8 mouse cellular contexts compared by ENCODE assay signal in genomic region chr4:154393196-154394122, GRCm38 (mm10). TPM values are rescaled to one million over a fixed set of nuclear protein-coding genes. Genes with fewer than 3 reads are reported as not detected.
DNase-seq lines count a peak whose midpoint lies in the region; ATAC-seq and TF ChIP-seq lines count a peak whose summit lies in the region.

No protein-coding gene starts in this region.

- intact Hi-C loops in gastrocnemius, postnatal 14 days (cut with DNase I; ENCODE audit: low total_unique reads): no loop called here

- H3K36me3 ChIP-seq in G1E (replicated peaks): no peaks in the 10 kb centered on the region
- no peaks in the 10 kb centered on the region for H3K36me3 ChIP-seq in forebrain, embryonic 14.5 days (ENCODE audit: control insufficient read depth, insufficient read depth, low read length)
- no peaks in the 10 kb centered on the region for H3K36me3 ChIP-seq in hindbrain, postnatal 0 days (ENCODE audit: insufficient read depth, low read length)
- H3K36me3 ChIP-seq in small intestine, adult 2 months (ENCODE audit: control insufficient read depth, insufficient read depth, low read length): no peaks in the 10 kb centered on the region

- 36% methylated on average over 18 of the region's 18 CpGs for WGBS in forebrain, embryonic 14.5 days
- 28% methylated on average over 18 of the region's 18 CpGs for WGBS in hindbrain, postnatal 0 days
- WGBS in lung, adult 2 months: 32% methylated on average over 18 of the region's 18 CpGs
- WGBS in small intestine, adult 2 months: 27% methylated on average over 18 of the region's 18 CpGs

- peak overlapping the region; percentile 23; the same call in 1 of the 2 replicates for H3K4me3 ChIP-seq in G1E (ENCODE audit: low read depth, low read length)
- no peak overlapping the region for H3K4me3 ChIP-seq in forebrain, embryonic 14.5 days (ENCODE audit: low read depth, low read length)
- no peak overlapping the region for H3K4me3 ChIP-seq in hindbrain, postnatal 0 days (ENCODE audit: low read length)
- H3K4me3 ChIP-seq in lung, adult 2 months (replicated peaks; ENCODE audit: extremely low read depth, low read depth, low read length): no peak overlapping the region
- no peak overlapping the region for H3K4me3 ChIP-seq in small intestine, adult 2 months (ENCODE audit: low read depth, low read length)

- no peak for ATAC-seq in G1E (ENCODE audit: extremely low read depth, insufficient number of reproducible peaks, low FRiP score, poor library complexity, severe bottlenecking)
- peak; percentile 38; the same call in 1 of the 2 replicates for ATAC-seq in forebrain, embryonic 14.5 days
- ATAC-seq in hindbrain, postnatal 0 days: peak; percentile 75

- DNase-seq in gastrocnemius, postnatal 14 days: peak; percentile 40
- no peak for DNase-seq in gastrocnemius, adult 18-20 months (ENCODE audit: low spot score)
- no peak for DNase-seq in G1E (ENCODE audit: low spot score)
- peak; percentile 51 for DNase-seq in forebrain, embryonic 14.5 days (ENCODE audit: low spot score)
- DNase-seq in hindbrain, postnatal 0 days (ENCODE audit: low spot score): peak; percentile 70
- peak; percentile 46 for DNase-seq in lung, adult 2 months
- no peak for DNase-seq in adipocyte (ENCODE audit: low spot score)

- no peak for TF ChIP-seq CTCF in G1E (IDR thresholded peaks at IDR 0.05; ENCODE audit: low read depth, low read length)
- TF ChIP-seq CTCF in hindbrain, postnatal 0 days (IDR thresholded peaks at IDR 0.05; ENCODE audit: low read depth): peak; percentile 77
- peak; percentile 41; the same call in 1 of the 2 replicates for TF ChIP-seq CTCF in lung, adult 2 months (IDR thresholded peaks at IDR 0.05; ENCODE audit: insufficient read depth, low read length)
- peak; percentile 65; the same call in 1 of the 2 replicates for TF ChIP-seq CTCF in small intestine, adult 2 months (IDR thresholded peaks at IDR 0.05; ENCODE audit: extremely low read depth, insufficient read length, insufficient replicate concordance, low read depth, low read length)

- H3K9me3 ChIP-seq in G1E (replicated peaks): peaks cover 89% of the 10 kb centered on the region
- no peaks in the 10 kb centered on the region for H3K9me3 ChIP-seq in forebrain, embryonic 14.5 days (replicated peaks; ENCODE audit: control insufficient read depth, low read length)
- no peaks in the 10 kb centered on the region for H3K9me3 ChIP-seq in hindbrain, postnatal 0 days (ENCODE audit: low read length)

- no peaks in the 10 kb centered on the region for H3K4me1 ChIP-seq in G1E (ENCODE audit: insufficient read depth, low read depth, low read length)
- H3K4me1 ChIP-seq in forebrain, embryonic 14.5 days (ENCODE audit: control insufficient read depth, insufficient read depth, low read length): peaks cover 22% of the 10 kb centered on the region
- peaks cover 5% of the 10 kb centered on the region for H3K4me1 ChIP-seq in hindbrain, postnatal 0 days (ENCODE audit: insufficient read depth, low read length)
- H3K4me1 ChIP-seq in lung, adult 2 months (ENCODE audit: control insufficient read depth, insufficient read depth, low read length): no peaks in the 10 kb centered on the region
- peaks cover 4% of the 10 kb centered on the region; the same call in 1 of the 2 replicates for H3K4me1 ChIP-seq in small intestine, adult 2 months (ENCODE audit: control insufficient read depth, insufficient read depth, insufficient read length, low read length)

- no peak overlapping the region; the same call in 1 of the 2 replicates for H3K27ac ChIP-seq in forebrain, embryonic 14.5 days (ENCODE audit: low read depth, low read length)
- peak overlapping the region; percentile 58 for H3K27ac ChIP-seq in hindbrain, postnatal 0 days
- H3K27ac ChIP-seq in small intestine, adult 2 months (ENCODE audit: insufficient read depth, low read depth, low read length): no peak overlapping the region

- H3K9ac ChIP-seq in forebrain, embryonic 14.5 days (ENCODE audit: low read length): no peak overlapping the region
- no peak overlapping the region for H3K9ac ChIP-seq in hindbrain, postnatal 0 days (replicated peaks; ENCODE audit: low read length)

- H3K27me3 ChIP-seq in G1E (ENCODE audit: insufficient read depth, low read length): no peaks in the 10 kb centered on the region
- H3K27me3 ChIP-seq in forebrain, embryonic 14.5 days (replicated peaks; ENCODE audit: control insufficient read depth, insufficient read depth, low read length): no peaks in the 10 kb centered on the region
- H3K27me3 ChIP-seq in hindbrain, postnatal 0 days (ENCODE audit: insufficient read depth, low read length): no peaks in the 10 kb centered on the region
- H3K27me3 ChIP-seq in small intestine, adult 2 months (ENCODE audit: control insufficient read depth, insufficient read depth, low read length): no peaks in the 10 kb centered on the region

- TF ChIP-seq POLR2A in lung, adult 2 months (IDR thresholded peaks at IDR 0.05; ENCODE audit: borderline replicate concordance, extremely low read depth, low read depth, low read length): no peak
- TF ChIP-seq POLR2A in small intestine, adult 2 months (IDR thresholded peaks at IDR 0.05; ENCODE audit: low read depth, low read length): no peak

- H3K4me2 ChIP-seq in forebrain, embryonic 14.5 days (ENCODE audit: low read length): no peak overlapping the region
- no peak overlapping the region for H3K4me2 ChIP-seq in hindbrain, postnatal 0 days (ENCODE audit: low read depth, low read length)

RNA-seq across cellular contexts. Expression of gene B230104I21Rik, which starts 57.5 kb away (rescaled TPM):
- not detected for total RNA-seq in gastrocnemius, postnatal 14 days (2021)
- total RNA-seq in gastrocnemius, adult 18-20 months (2021): not detected
- total RNA-seq in G1E (2014; fragmentation: Nextera tagmentation) (not detected in 2 replicates), G1E (2017) (not detected in 2 replicates)
- polyA plus RNA-seq in G1E (2012): not detected in 2 replicates
- polyA plus RNA-seq in forebrain, embryonic 14.5 days (2014; fragmentation: Nextera tagmentation; extraction: Ambion mirVana): not detected in 2 replicates
- not detected in 2 replicates for total RNA-seq in hindbrain, postnatal 0 days (2014; rRNA removed)
- not detected in 2 replicates for polyA plus RNA-seq in hindbrain, postnatal 0 days (2015; fragmentation: Nextera tagmentation; extraction: Ambion mirVana)
- not detected in 2 replicates for polyA plus RNA-seq in lung, adult 2 months (2012; rRNA removed)
- polyA plus RNA-seq in small intestine, adult 2 months (2012; rRNA removed): not detected in 2 replicates

Comparison
In these comparisons a context has a peak if more than half of its experiments do, and no peak if none do; other contexts are left out.
1. DNase-seq: peak in gastrocnemius, postnatal 14 days (single experiment), forebrain, embryonic 14.5 days (single experiment), hindbrain, postnatal 0 days (single experiment) and lung, adult 2 months (single experiment); none in gastrocnemius, adult 18-20 months (single experiment), G1E (single experiment) and adipocyte (single experiment).